Mouse (Mus musculus): ENCODE data around the gene Cyp2r1. TPM values are rescaled to one million over a fixed set of nuclear protein-coding genes. Genes with fewer than 3 reads are reported as not detected.

Cyp2r1 gene
- polyA plus RNA-seq, 1 experiment from 2014 or later: 2.2 TPM

GRCm38 (mm10) chr7:114526245-114526644, 36.5 kb downstream of the Cyp2r1 start:
- no peak for DNase-seq (ENCODE audit: low spot score)
- H3K36me3 ChIP-seq (ENCODE audit: control insufficient read depth, insufficient read depth, low read length): no peaks in the 10 kb centered on the region
- H3K4me1 ChIP-seq (ENCODE audit: control insufficient read depth, insufficient read depth, low read length): no peaks in the 10 kb centered on the region

GRCm38 (mm10) chr7:114520122-114520521, 42.6 kb downstream of the Cyp2r1 start:
- no peak for ATAC-seq (ENCODE audit: low read depth)
- Histone ChIP-seq H3K27ac (replicated peaks; ENCODE audit: low read depth, low read length) (no peak overlapping the region), H3K27me3 (replicated peaks; ENCODE audit: control insufficient read depth, insufficient read depth, low read length) (no peaks in the 10 kb centered on the region), H3K4me2 (ENCODE audit: low read depth, low read length) (no peak overlapping the region), H3K4me3 (ENCODE audit: low read depth, low read length) (no peak overlapping the region), H3K9me3 (ENCODE audit: control insufficient read depth, low read length) (no peaks in the 10 kb centered on the region), H3K36me3 (ENCODE audit: control insufficient read depth, insufficient read depth, low read length) (no peaks in the 10 kb centered on the region), H3K9ac (ENCODE audit: low read depth, low read length) (no peak overlapping the region), H3K4me1 (ENCODE audit: control insufficient read depth, insufficient read depth, low read length) (no peaks in the 10 kb centered on the region)
- 100% methylated on average over 1 of the region's 1 CpGs for WGBS
- DNase-seq (ENCODE audit: low spot score): no peak

More at GRCm38 (mm10) chr7:114526245-114526644, 36.5 kb downstream of the Cyp2r1 start:
- ATAC-seq (ENCODE audit: low read depth): no peak
- no peak overlapping the region for H3K27ac ChIP-seq (replicated peaks; ENCODE audit: low read depth, low read length)
- no peak overlapping the region for H3K4me2 ChIP-seq (ENCODE audit: low read depth, low read length)
- no peak overlapping the region for H3K9ac ChIP-seq (ENCODE audit: low read depth, low read length)
- WGBS: 82% methylated on average over 1 of the region's 1 CpGs
- H3K9me3 ChIP-seq (ENCODE audit: control insufficient read depth, low read length): no peaks in the 10 kb centered on the region
- no peak overlapping the region for H3K4me3 ChIP-seq (ENCODE audit: low read depth, low read length)
- no peaks in the 10 kb centered on the region for H3K27me3 ChIP-seq (replicated peaks; ENCODE audit: control insufficient read depth, insufficient read depth, low read length)

GRCm38 (mm10) chr7:114508879-114509278, 53.9 kb downstream of the Cyp2r1 start:
- Histone ChIP-seq H3K9ac (ENCODE audit: low read depth, low read length) (no peak overlapping the region), H3K27me3 (replicated peaks; ENCODE audit: control insufficient read depth, insufficient read depth, low read length) (no peaks in the 10 kb centered on the region), H3K4me2 (ENCODE audit: low read depth, low read length) (no peak overlapping the region), H3K4me1 (ENCODE audit: control insufficient read depth, insufficient read depth, low read length) (no peaks in the 10 kb centered on the region), H3K36me3 (ENCODE audit: control insufficient read depth, insufficient read depth, low read length) (no peaks in the 10 kb centered on the region), H3K4me3 (ENCODE audit: low read depth, low read length) (no peak overlapping the region), H3K9me3 (ENCODE audit: control insufficient read depth, low read length) (no peaks in the 10 kb centered on the region), H3K27ac (replicated peaks; ENCODE audit: low read depth, low read length) (no peak overlapping the region)
- DNase-seq (ENCODE audit: low spot score): no peak
- no peak for ATAC-seq (ENCODE audit: low read depth)
- 80% methylated on average over 2 of the region's 2 CpGs for WGBS

Other genes starting within 250 kb of the Cyp2r1 start
- gene Pde3b, start 147.7 kb downstream of the Cyp2r1 start, polyA plus RNA-seq (2014; fragmentation: Nextera tagmentation; extraction: Ambion mirVana): 6.7 and 7.2 TPM in 2 replicates
- 20.0 and 22.8 TPM in 2 replicates for gene Calca, start 73.4 kb upstream of the Cyp2r1 start, polyA plus RNA-seq (2014; fragmentation: Nextera tagmentation; extraction: Ambion mirVana)
- 0.72 TPM in 2 replicates for gene Calcb, start 155.7 kb upstream of the Cyp2r1 start, polyA plus RNA-seq (2014; fragmentation: Nextera tagmentation; extraction: Ambion mirVana)
- 14.9 and 18.1 TPM in 2 replicates for gene Insc, start 180.7 kb upstream of the Cyp2r1 start, polyA plus RNA-seq (2014; fragmentation: Nextera tagmentation; extraction: Ambion mirVana)